Mouse (Mus musculus) stomach, postnatal 0 days (tissue): ENCODE measurements around the gene Arhgap42. TPM values are rescaled to one million over a fixed set of nuclear protein-coding genes. Genes with fewer than 3 reads are reported as not detected.

Experiments used
- ATAC-seq: fragments of 200-750 bp; cut with Nextera tagmentation; 2 replicates; pipeline ENCODE4 v1.8.0; 2017; ENCODE audit not compliant: low FRiP score, low TSS enrichment
- DNase-seq: peaks from one replicate; pipeline ENCODE4 v3.0.0-alpha.2; 2016; ENCODE audit warnings: low spot score
- H3K27ac ChIP-seq: fragments of 300-500 bp; sonication (generic); replicated peaks from 2 replicates; pipeline ENCODE4 v1.5.1; 2014; ENCODE audit warnings: mild to moderate bottlenecking, control low read depth
- H3K27me3 ChIP-seq: fragments of 300-500 bp; sonication (generic); 2 replicates; pipeline ENCODE4 v1.6.1; 2014; ENCODE audit warnings: low read length; ENCODE audit not compliant: control insufficient read depth, insufficient read depth
- H3K36me3 ChIP-seq: fragments of 300-500 bp; sonication (generic); 2 replicates; pipeline ENCODE4 v1.6.1; 2014; ENCODE audit warnings: low read length, mixed read lengths; ENCODE audit not compliant: control insufficient read depth, insufficient read depth
- H3K4me1 ChIP-seq: fragments of 300-500 bp; sonication (generic); replicated peaks from 2 replicates; pipeline ENCODE4 v1.6.1; 2014; ENCODE audit warnings: antibody characterized with exemption; ENCODE audit not compliant: control insufficient read depth, insufficient read depth
- H3K4me2 ChIP-seq: fragments of 300-500 bp; sonication (generic); replicated peaks from 2 replicates; pipeline ENCODE4 v1.6.1; 2014; ENCODE audit warnings: low read depth, mild to moderate bottlenecking, control low read depth, moderate library complexity
- H3K4me3 ChIP-seq: fragments of 300-500 bp; sonication (generic); 2 replicates; pipeline ENCODE4 v1.5.1; 2014; ENCODE audit warnings: low read depth, low read length, control low read depth
- H3K9ac ChIP-seq: fragments of 300-500 bp; sonication (generic); 2 replicates; pipeline ENCODE4 v1.6.1; 2014; ENCODE audit warnings: mild to moderate bottlenecking, low read length, control low read depth, mixed read lengths
- H3K9me3 ChIP-seq: fragments of 300-500 bp; sonication (generic); 2 replicates; pipeline ENCODE4 v1.6.1; 2016; ENCODE audit warnings: low read length; ENCODE audit not compliant: control insufficient read depth
- CTCF ChIP-seq: IDR thresholded peaks from 2 replicates; pipeline ENCODE4 v1.5.1; 2016; ENCODE audit warnings: antibody characterized with exemption, low read depth, mild to moderate bottlenecking, moderate library complexity
- EP300 ChIP-seq: optimal IDR thresholded peaks from 2 replicates; pipeline ENCODE3; 2016; ENCODE audit warnings: antibody characterized with exemption
- WGBS: fragments of 180-500 bp; shearing (Covaris S2); extraction: QIAGEN DNeasy Blood & Tissue Kit; methylation state at CpG from one replicate; pipeline ENCODE4 v1.1.7; 2014; 5-methylcytosine and 5-hydroxymethylcytosine counted together
- polyA plus RNA-seq: library from polyadenylated mRNA; unstranded; fragments of >200 nt; fragmentation: Nextera tagmentation; extraction: Ambion mirVana; gene quantifications from 2 replicates; pipeline ENCODE4 v1.2.1, GENCODE M21; 2015

Arhgap42 gene
- polyA plus RNA-seq, 1 experiment from 2014 or later, result 21.7 TPM

- no peaks in the 10 kb centered on the region for H3K27me3 ChIP-seq
- DNase-seq, result no peak
- H3K36me3 ChIP-seq, result no peaks in the 10 kb centered on the region
- no peak for ATAC-seq
- no peaks in the 10 kb centered on the region for H3K9me3 ChIP-seq
- H3K4me2 ChIP-seq, result no peak overlapping the region
- no peaks in the 10 kb centered on the region for H3K4me1 ChIP-seq
- no peak overlapping the region for H3K9ac ChIP-seq
- WGBS, result 59% methylated on average over 1 of the region's 1 CpGs
- no peak for TF ChIP-seq EP300
- no peak for TF ChIP-seq CTCF
- 0 out of 2 replicates have a peak overlapping the region, but pooled peaks have one; percentile 24 for H3K27ac ChIP-seq
- no peak overlapping the region for H3K4me3 ChIP-seq
Measured at GRCm38 (mm10) chr9:9093096-9093495, 145.8 kb downstream of the Arhgap42 start.

GRCm38 (mm10) chr9:9083441-9083840, 155.5 kb downstream of the Arhgap42 start:
- DNase-seq, result peak; percentile 28

GRCm38 (mm10) chr9:9052920-9053319, 186.0 kb downstream of the Arhgap42 start:
- ATAC-seq (no peak), DNase-seq (no peak)
- Histone ChIP-seq H3K9me3 (no peaks in the 10 kb centered on the region), H3K9ac (no peak overlapping the region), H3K36me3 (0 out of 2 replicates have a peak, but pooled peaks cover 3% of the 10 kb centered on the region), H3K27me3 (no peaks in the 10 kb centered on the region), H3K27ac (no peak overlapping the region), H3K4me1 (no peaks in the 10 kb centered on the region), H3K4me2 (no peak overlapping the region), H3K4me3 (no peak overlapping the region)
- TF ChIP-seq EP300, result no peak
- TF ChIP-seq CTCF, result no peak

More at GRCm38 (mm10) chr9:9083441-9083840, 155.5 kb downstream of the Arhgap42 start:
- no peak overlapping the region for H3K9ac ChIP-seq
- no peak for ATAC-seq
- H3K4me3 ChIP-seq, result no peak overlapping the region
- no peaks in the 10 kb centered on the region for H3K4me1 ChIP-seq
- H3K36me3 ChIP-seq, result no peaks in the 10 kb centered on the region
- no peaks in the 10 kb centered on the region for H3K27me3 ChIP-seq
- WGBS, result 79% methylated on average over 2 of the region's 2 CpGs
- TF ChIP-seq EP300 (no peak), CTCF (peak; percentile 74)
- H3K9me3 ChIP-seq, result no peaks in the 10 kb centered on the region
- H3K4me2 ChIP-seq, result no peak overlapping the region
- no peak overlapping the region for H3K27ac ChIP-seq

- no peak for ATAC-seq
- no peaks in the 10 kb centered on the region for H3K9me3 ChIP-seq
- H3K27me3 ChIP-seq, result no peaks in the 10 kb centered on the region
- no peak overlapping the region for H3K27ac ChIP-seq
- H3K4me3 ChIP-seq, result no peak overlapping the region
- no peak overlapping the region for H3K4me2 ChIP-seq
- TF ChIP-seq CTCF, result peak; percentile 80
- TF ChIP-seq EP300, result no peak
- 52% methylated on average over 5 of the region's 5 CpGs for WGBS
- no peaks in the 10 kb centered on the region for H3K36me3 ChIP-seq
- DNase-seq, result peak; percentile 22
- H3K9ac ChIP-seq, result no peak overlapping the region
- no peaks in the 10 kb centered on the region for H3K4me1 ChIP-seq
Measured at GRCm38 (mm10) chr9:9051184-9051583, 187.7 kb downstream of the Arhgap42 start.

- H3K36me3 ChIP-seq, result no peaks in the 10 kb centered on the region
- H3K9ac ChIP-seq, result no peak overlapping the region
- no peaks in the 10 kb centered on the region for H3K9me3 ChIP-seq
- no peaks in the 10 kb centered on the region for H3K4me1 ChIP-seq
- no peak overlapping the region for H3K4me2 ChIP-seq
- TF ChIP-seq CTCF (peak; percentile 68), EP300 (no peak)
- H3K27me3 ChIP-seq, result no peaks in the 10 kb centered on the region
- DNase-seq, result no peak
- no peak overlapping the region for H3K27ac ChIP-seq
- WGBS, result 59% methylated on average over 3 of the region's 3 CpGs
- H3K4me3 ChIP-seq, result no peak overlapping the region
- ATAC-seq, result no peak
Measured at GRCm38 (mm10) chr9:9049202-9049601, 189.7 kb downstream of the Arhgap42 start.

- TF ChIP-seq CTCF (no peak), EP300 (no peak)
- 84% methylated on average over 7 of the region's 7 CpGs for WGBS
- H3K4me1 ChIP-seq, result no peaks in the 10 kb centered on the region
- no peak overlapping the region for H3K27ac ChIP-seq
- no peak overlapping the region for H3K4me3 ChIP-seq
- DNase-seq (no peak), ATAC-seq (no peak)
- no peaks in the 10 kb centered on the region for H3K27me3 ChIP-seq
- no peaks in the 10 kb centered on the region for H3K9me3 ChIP-seq
- H3K4me2 ChIP-seq, result no peak overlapping the region
- no peak overlapping the region for H3K9ac ChIP-seq
- no peaks in the 10 kb centered on the region for H3K36me3 ChIP-seq
Measured at GRCm38 (mm10) chr9:9041009-9041408, 197.9 kb downstream of the Arhgap42 start.
